Mouse (Mus musculus): ENCODE results near the gene Gm10645. TPM values are rescaled to one million over a fixed set of nuclear protein-coding genes. Genes with fewer than 3 reads are reported as not detected.
A peak's percentile ranks its signal among the peaks of the same experiment; 100 is the strongest.

The Gm10645 gene
- polyA plus RNA-seq, 1 experiment from 2014 or later: 1.1 TPM

- Histone ChIP-seq H3K27ac (no peak overlapping the region), H3K9ac (no peak overlapping the region), H3K4me3 (replicated peaks) (no peak overlapping the region), H3K4me1 (peaks cover 6% of the 10 kb centered on the region; the same call in 1 of the 2 replicates), H3K27me3 (no peaks in the 10 kb centered on the region), H3K9me3 (replicated peaks) (no peaks in the 10 kb centered on the region), H3K4me2 (no peak overlapping the region), H3K36me3 (no peaks in the 10 kb centered on the region)
- WGBS: 53% methylated on average over 6 of the region's 6 CpGs
- no peak for ATAC-seq (replicated peaks; ENCODE audit: low FRiP score)
These were observed 20.4 kb upstream of the Gm10645 start for GRCm38 (mm10) chr8:83186376-83186775.

GRCm38 (mm10) chr8:83182784-83183183, 16.8 kb upstream of the Gm10645 start:
- Histone ChIP-seq H3K9me3 (replicated peaks) (no peaks in the 10 kb centered on the region), H3K4me2 (no peak overlapping the region), H3K4me3 (replicated peaks) (no peak overlapping the region), H3K9ac (no peak overlapping the region), H3K36me3 (no peaks in the 10 kb centered on the region), H3K27ac (no peak overlapping the region), H3K27me3 (no peaks in the 10 kb centered on the region), H3K4me1 (peaks cover 13% of the 10 kb centered on the region)
- no peak for ATAC-seq (replicated peaks; ENCODE audit: low FRiP score)
- WGBS: 64% methylated on average over 5 of the region's 5 CpGs

- WGBS: 69% methylated on average over 6 of the region's 6 CpGs
- ATAC-seq (replicated peaks; ENCODE audit: low FRiP score): no peak
- H3K36me3 ChIP-seq: no peaks in the 10 kb centered on the region
- peaks cover 18% of the 10 kb centered on the region for H3K4me1 ChIP-seq
- no peak overlapping the region for H3K4me2 ChIP-seq
- no peaks in the 10 kb centered on the region for H3K27me3 ChIP-seq
- 0 out of 2 replicates have a peak overlapping the region, but pooled peaks have one; percentile 39 for H3K27ac ChIP-seq
- no peaks in the 10 kb centered on the region for H3K9me3 ChIP-seq (replicated peaks)
- H3K9ac ChIP-seq: no peak overlapping the region
- H3K4me3 ChIP-seq (replicated peaks): no peak overlapping the region
These were observed 16.0 kb upstream of the Gm10645 start for GRCm38 (mm10) chr8:83181851-83182482.

- no peaks in the 10 kb centered on the region for H3K36me3 ChIP-seq
- H3K9ac ChIP-seq: 0 out of 2 replicates have a peak overlapping the region, but pooled peaks have one; percentile 7
- 5% methylated on average over 9 of the region's 9 CpGs for WGBS
- H3K27me3 ChIP-seq: no peaks in the 10 kb centered on the region
- H3K4me2 ChIP-seq: no peak overlapping the region
- peak overlapping the region; percentile 41; the same call in 1 of the 2 replicates for H3K27ac ChIP-seq
- peak; percentile 67; the same call in 1 of the 2 replicates for ATAC-seq (replicated peaks; ENCODE audit: low FRiP score)
- H3K4me3 ChIP-seq (replicated peaks): no peak overlapping the region
- no peaks in the 10 kb centered on the region for H3K9me3 ChIP-seq (replicated peaks)
- peaks cover 15% of the 10 kb centered on the region for H3K4me1 ChIP-seq
These were observed 12.3 kb upstream of the Gm10645 start for GRCm38 (mm10) chr8:83178228-83178742.

DNA sequence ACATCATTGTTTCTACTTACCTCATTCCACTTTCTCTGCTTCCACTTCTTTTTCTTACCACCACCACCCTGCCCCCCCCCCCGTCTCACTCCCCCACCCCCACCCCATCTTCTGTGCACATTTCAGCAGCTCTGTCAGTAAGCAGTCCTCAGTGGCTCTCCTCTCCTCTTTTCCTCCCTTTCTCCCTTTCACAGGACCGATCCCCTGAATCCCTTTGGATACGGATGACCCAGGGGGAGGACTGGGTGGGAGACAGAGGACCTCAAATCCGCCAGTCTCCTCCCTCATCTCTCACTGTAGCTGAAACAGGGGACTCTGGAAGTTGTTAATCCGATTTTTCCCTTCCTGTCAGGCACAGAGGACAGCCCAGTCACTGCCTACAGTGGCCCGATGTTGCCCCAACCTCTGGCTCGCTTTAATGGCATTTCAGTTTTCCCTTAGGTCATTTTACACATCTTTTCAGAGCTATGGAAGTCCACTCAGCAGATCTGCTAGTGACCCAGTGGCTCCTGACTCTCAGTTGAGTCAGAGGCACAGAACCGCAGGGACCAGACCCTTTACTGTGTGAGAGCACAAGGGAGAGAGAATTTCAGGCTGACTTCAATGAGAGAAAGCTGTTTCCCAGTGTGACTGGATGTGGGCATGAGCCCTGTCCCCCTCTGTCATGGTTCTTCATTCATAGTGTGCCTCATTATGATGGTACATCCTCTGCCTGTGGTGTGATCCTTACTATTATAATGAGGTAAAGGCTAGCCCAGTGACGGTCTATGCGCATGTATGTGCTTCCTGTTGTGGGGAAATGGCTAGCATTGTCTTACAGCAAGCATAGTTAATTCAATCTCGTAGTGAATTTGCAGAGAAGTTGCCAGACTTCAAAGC, 11.6 kb upstream of the Gm10645 start:
- Histone ChIP-seq H3K4me2 (no peak overlapping the region), H3K4me1 (peaks cover 15% of the 10 kb centered on the region), H3K9me3 (replicated peaks) (no peaks in the 10 kb centered on the region), H3K27ac (no peak overlapping the region), H3K27me3 (no peaks in the 10 kb centered on the region), H3K9ac (no peak overlapping the region), H3K4me3 (replicated peaks) (no peak overlapping the region), H3K36me3 (no peaks in the 10 kb centered on the region)
- ATAC-seq (replicated peaks; ENCODE audit: low FRiP score): 0 out of 2 replicates have a peak, but pooled peaks have one; percentile 30
- whole genome bisulfite sequencing: 28% methylated on average over 11 of the region's 11 CpGs

DNA sequence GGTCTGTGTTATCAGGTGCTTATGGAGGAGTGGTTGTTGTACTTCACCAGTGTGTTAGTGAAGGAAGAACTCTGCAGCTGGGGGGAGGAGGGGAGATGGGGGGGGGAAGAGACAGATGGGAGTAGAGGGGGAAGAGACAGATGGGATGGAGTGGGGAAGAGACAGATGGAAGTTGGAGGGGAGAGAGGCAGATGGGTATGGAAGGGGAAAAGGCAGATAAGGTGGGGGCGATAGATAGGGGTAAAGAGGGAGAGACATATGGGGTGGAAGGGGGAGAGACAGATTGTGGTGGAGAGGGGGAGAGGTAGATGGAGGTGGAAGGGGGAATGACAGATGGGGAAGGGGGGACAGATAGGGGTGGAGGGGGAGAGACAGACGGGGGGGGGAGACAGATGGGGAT, 10.8 kb upstream of the Gm10645 start:
- H3K4me3 ChIP-seq (replicated peaks): no peak overlapping the region
- H3K27ac ChIP-seq: no peak overlapping the region
- no peaks in the 10 kb centered on the region for H3K27me3 ChIP-seq
- H3K9ac ChIP-seq: no peak overlapping the region
- no peaks in the 10 kb centered on the region for H3K9me3 ChIP-seq (replicated peaks)
- no peak overlapping the region for H3K4me2 ChIP-seq
- H3K4me1 ChIP-seq: peaks cover 15% of the 10 kb centered on the region
- no peak for ATAC-seq (replicated peaks; ENCODE audit: low FRiP score)
- 54% methylated on average over 2 of the region's 2 CpGs for WGBS
- no peaks in the 10 kb centered on the region for H3K36me3 ChIP-seq

DNA sequence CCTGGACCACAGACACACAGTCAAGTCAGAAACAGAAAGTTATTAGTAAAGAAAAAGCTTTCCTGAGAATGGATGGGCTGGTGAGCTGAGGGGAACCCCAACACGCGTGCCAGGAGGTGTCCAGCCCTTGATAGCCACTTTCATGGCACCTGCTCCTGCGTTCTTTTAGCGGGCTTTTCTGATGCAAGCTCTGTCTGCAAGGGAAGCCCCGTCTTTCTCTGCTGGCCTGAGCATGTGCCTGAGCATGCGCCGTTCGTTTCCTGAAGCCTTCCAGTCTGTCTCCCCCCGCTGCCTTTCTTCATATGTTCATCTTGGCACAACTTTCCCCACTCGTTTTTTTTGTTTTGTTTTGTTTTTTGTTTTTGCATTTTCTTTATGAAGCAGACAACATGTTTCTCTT, 9.7 kb upstream of the Gm10645 start:
- Histone ChIP-seq H3K27me3 (no peaks in the 10 kb centered on the region), H3K27ac (no peak overlapping the region), H3K4me3 (replicated peaks) (no peak overlapping the region), H3K4me1 (peaks cover 15% of the 10 kb centered on the region), H3K9ac (no peak overlapping the region), H3K9me3 (replicated peaks) (no peaks in the 10 kb centered on the region), H3K4me2 (no peak overlapping the region), H3K36me3 (no peaks in the 10 kb centered on the region)
- ATAC-seq (replicated peaks; ENCODE audit: low FRiP score): no peak
- 76% methylated on average over 10 of the region's 10 CpGs for WGBS

DNA sequence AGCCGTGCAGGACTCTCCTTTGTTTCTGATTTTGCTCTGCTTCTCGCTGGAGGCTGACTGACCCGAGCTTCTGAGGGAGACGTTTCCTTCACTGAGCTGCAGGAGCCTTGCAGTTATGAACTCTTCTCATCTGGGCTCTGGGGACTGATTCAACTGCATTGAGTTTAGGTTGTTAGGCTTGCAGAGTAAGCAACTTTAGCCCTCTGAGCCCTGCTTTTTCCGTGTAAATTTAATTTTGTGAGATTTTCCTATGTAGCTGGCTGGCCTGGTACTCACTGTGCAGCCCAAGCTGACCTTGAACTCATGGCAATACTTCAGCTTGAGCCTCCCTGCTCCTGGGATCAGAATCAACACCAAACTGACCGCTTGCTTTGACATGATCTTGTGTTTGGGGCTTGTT, 4.9 kb upstream of the Gm10645 start:
- H3K4me2 ChIP-seq: no peak overlapping the region
- no peak overlapping the region for H3K9ac ChIP-seq
- H3K9me3 ChIP-seq (replicated peaks): no peaks in the 10 kb centered on the region
- H3K27me3 ChIP-seq: peaks cover 4% of the 10 kb centered on the region; the same call in 1 of the 2 replicates
- no peaks in the 10 kb centered on the region for H3K36me3 ChIP-seq
- no peak overlapping the region for H3K27ac ChIP-seq
- peaks cover 3% of the 10 kb centered on the region; the same call in 1 of the 2 replicates for H3K4me1 ChIP-seq
- 48% methylated on average over 6 of the region's 6 CpGs for WGBS
- no peak overlapping the region for H3K4me3 ChIP-seq (replicated peaks)
- ATAC-seq (replicated peaks; ENCODE audit: low FRiP score): no peak

- H3K4me3 ChIP-seq (replicated peaks): no peak overlapping the region
- no peak for ATAC-seq (replicated peaks; ENCODE audit: low FRiP score)
- no peaks in the 10 kb centered on the region for H3K9me3 ChIP-seq (replicated peaks)
- peaks cover 8% of the 10 kb centered on the region for H3K4me1 ChIP-seq
- no peak overlapping the region for H3K9ac ChIP-seq
- H3K36me3 ChIP-seq: no peaks in the 10 kb centered on the region
- H3K27ac ChIP-seq: no peak overlapping the region
- 94% methylated on average over 2 of the region's 2 CpGs for WGBS
- H3K4me2 ChIP-seq: no peak overlapping the region
- peaks cover 4% of the 10 kb centered on the region; the same call in 1 of the 2 replicates for H3K27me3 ChIP-seq
These were observed 3.7 kb upstream of the Gm10645 start for GRCm38 (mm10) chr8:83169709-83170108.

DNA sequence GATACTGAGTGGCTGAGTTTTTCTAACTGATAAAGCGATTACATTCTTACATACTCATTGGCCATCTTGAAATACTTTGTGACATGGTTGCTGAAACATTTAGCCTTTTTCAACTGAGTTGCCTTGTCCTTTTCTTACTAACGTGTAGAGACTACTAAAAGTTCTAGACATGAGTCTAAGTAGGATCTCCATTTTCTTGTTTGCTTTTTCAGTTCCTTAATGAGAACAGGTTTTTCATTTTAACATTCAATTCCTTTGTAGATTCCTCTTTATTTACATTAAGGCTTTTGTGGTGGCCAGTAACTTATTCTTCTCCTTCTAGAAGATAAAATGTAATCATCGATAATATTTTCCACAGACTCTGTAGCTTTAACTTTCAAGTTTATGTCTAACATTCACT, 3.2 kb upstream of the Gm10645 start:
- no peak for ATAC-seq (replicated peaks; ENCODE audit: low FRiP score)
- WGBS: 90% methylated on average over 3 of the region's 3 CpGs
- peaks cover 8% of the 10 kb centered on the region; the same call in 1 of the 2 replicates for H3K27me3 ChIP-seq

GRCm38 (mm10) chr8:83167932-83168331, 2.0 kb upstream of the Gm10645 start:
- no peak overlapping the region for H3K27ac ChIP-seq
- no peaks in the 10 kb centered on the region for H3K9me3 ChIP-seq (replicated peaks)
- peaks cover 8% of the 10 kb centered on the region for H3K4me1 ChIP-seq
- peaks cover 11% of the 10 kb centered on the region; the same call in 1 of the 2 replicates for H3K27me3 ChIP-seq
- WGBS: 62% methylated on average over 3 of the region's 3 CpGs
- no peak overlapping the region for H3K9ac ChIP-seq
- no peak overlapping the region for H3K4me3 ChIP-seq (replicated peaks)
- 0 out of 2 replicates have a peak overlapping the region, but pooled peaks have one; percentile 89 for H3K4me2 ChIP-seq
- ATAC-seq (replicated peaks; ENCODE audit: low FRiP score): no peak
- no peaks in the 10 kb centered on the region for H3K36me3 ChIP-seq

More for the DNA sequence above, 3.2 kb upstream of the Gm10645 start:
- Histone ChIP-seq H3K36me3 (no peaks in the 10 kb centered on the region), H3K4me2 (no peak overlapping the region), H3K9me3 (replicated peaks) (no peaks in the 10 kb centered on the region), H3K27ac (no peak overlapping the region), H3K4me1 (peaks cover 8% of the 10 kb centered on the region), H3K9ac (no peak overlapping the region), H3K4me3 (replicated peaks) (no peak overlapping the region)
